Mouse (Mus musculus): Measurements from ENCODE around the gene Nt5dc2.

DNA sequence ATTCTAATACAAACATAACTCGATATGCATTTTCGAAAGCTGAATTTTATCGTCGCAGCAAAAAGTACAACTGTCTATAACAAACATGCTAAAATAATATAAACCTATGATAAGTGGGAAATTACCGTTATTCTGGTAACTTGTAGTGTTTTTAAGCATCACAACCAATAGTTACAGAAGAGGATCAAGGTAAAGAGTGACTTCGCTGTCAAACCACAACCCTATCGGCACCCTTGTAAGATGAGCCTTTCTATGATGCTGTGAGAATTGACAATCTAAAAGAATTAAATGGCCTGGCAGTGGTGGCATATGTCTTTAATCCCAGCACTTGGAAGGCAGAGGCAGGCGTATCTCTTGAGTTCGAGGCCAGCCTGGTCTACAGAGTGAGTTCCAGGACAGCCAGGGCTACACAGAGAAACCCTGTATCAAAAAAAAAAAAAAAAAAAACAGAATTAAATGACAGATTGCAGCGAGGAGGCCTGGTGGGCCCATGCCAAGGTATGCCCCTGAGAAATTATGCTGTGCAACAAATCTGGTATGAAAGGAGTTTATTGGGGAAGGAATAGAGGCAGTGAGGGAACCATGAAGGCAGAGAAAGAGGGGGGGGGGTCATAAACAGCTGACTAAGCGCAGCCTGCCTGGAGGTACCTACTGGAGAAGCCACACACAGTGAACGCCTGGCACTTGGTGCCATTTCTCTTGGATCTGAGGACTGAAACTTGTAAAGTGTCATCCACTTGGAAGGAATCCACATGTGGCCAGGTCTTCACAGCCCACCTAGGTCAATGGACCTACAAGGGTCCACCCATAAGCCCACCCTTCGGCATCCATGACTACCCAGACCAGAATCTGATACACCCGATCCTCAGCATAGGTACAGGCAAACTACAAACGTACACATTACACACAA lies 1.3 kb upstream of the Nt5dc2 start:
- TF ChIP-seq CTCF (IDR thresholded peaks at IDR 0.05; ENCODE audit: low read depth, low read length) (no peak), POLR2A (IDR thresholded peaks at IDR 0.05; ENCODE audit: extremely low read depth, insufficient read depth, low read length) (no peak)
